Mouse (Mus musculus) bone marrow, adult 2 months (tissue): ENCODE results near the gene Pdgfra.

Experiments used
- CTCF ChIP-seq: fragments of 200-500 bp; IDR thresholded peaks from 2 replicates; pipeline ENCODE4 v1.5.1; 2011; ENCODE audit warnings: low read length, control low read depth; ENCODE audit not compliant: control insufficient read depth, insufficient read depth
- POLR2A ChIP-seq: fragments of 200-500 bp; IDR thresholded peaks from 2 replicates; pipeline ENCODE4 v1.6.1; 2011; ENCODE audit warnings: low read depth, mild to moderate bottlenecking, control low read depth, low read length, borderline replicate concordance; ENCODE audit not compliant: control insufficient read depth

DNA sequence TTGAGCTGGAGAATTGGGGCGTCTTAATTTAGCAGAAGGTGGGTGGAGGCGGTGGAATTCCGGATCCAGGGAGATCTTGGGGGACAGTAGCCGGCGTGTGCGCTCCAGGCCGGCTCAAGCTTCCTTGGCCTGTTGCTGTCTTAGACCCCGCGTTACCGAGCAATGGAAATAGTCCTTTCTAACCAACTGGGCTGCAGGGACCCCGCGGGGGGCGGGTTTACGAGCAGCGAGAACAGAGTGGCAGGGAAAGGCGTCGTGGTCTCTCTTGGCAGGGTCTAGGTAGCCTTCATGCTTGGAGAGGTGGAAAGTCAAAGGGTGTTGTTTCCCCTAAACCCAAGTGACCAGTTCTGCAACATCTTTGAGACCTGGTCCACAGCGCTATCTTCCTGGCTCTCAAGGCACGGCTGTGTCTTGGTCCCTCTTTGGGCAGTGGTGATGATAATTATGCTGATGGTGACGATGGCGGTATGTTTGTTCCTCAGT lies 4.5 kb downstream of the Pdgfra start:
- TF ChIP-seq CTCF, result no peak
- peak; percentile 20; the same call in 1 of the 2 replicates for TF ChIP-seq POLR2A
